Mouse (Mus musculus) neural tube, embryonic 10.5 days (tissue): ENCODE results near the gene Apex1.
A peak's percentile ranks its signal among the peaks of the same experiment; 100 is the strongest.
"Not testable (repeated sequence)": the region's sequence is repeated elsewhere in the genome, so short reads cannot be mapped to it uniquely, and the experiment has no call there.

Experiments used
- DNase-seq: peaks from one replicate; pipeline ENCODE4 v3.0.0-alpha.2; 2017; ENCODE audit warnings: low spot score; ENCODE audit errors: extremely low spot score

The Apex1 gene

DNA sequence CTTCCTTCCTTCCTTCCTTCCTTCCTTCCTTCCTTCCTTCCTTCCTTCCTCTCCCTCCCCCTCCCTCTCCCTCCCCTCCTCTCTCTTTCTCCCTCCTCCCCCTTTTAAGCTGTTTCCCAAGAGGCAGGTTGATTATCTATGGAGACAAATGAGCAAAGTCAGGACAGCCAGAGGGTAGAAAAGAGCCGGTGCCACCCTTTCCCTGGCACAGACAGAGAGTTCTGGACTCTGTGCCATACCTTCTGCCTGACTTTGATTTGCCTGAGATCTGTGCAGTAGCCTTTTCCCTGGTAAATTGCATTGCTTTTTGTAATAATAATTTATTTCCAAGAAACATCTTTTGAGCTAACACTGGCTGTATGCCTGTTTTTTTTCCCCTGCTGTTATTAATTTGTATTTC is 44.3 kb downstream of the Apex1 start:
- DNase-seq, result no peak

GRCm38 (mm10) chr14:50969558-50970544 is 45.1 kb downstream of the Apex1 start:
- DNase-seq, result no peak

GRCm38 (mm10) chr14:50970822-50971221 is 46.1 kb downstream of the Apex1 start:
- no peak for DNase-seq

DNA sequence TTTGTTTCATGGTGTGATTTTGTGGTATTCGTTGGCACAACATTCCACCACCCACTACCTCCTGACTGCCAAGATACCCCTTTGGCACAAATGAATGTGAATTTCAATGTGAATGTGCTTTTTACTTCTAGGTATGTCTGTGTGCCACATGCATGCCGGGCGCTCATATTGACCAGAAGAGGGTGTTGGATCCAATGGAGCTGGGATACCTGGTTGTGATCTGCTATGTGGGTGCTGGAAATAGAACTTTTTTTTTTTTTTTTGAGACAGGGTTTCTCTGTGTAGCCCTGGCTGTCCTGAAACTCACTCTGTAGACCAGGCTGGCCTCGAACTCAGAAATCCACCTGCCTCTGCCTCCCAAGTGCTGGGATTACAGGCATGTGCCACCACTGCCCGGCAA is 48.3 kb downstream of the Apex1 start:
- not testable (repeated sequence) for DNase-seq

GRCm38 (mm10) chr14:50973700-50974099 is 48.9 kb downstream of the Apex1 start:
- no peak for DNase-seq

DNA sequence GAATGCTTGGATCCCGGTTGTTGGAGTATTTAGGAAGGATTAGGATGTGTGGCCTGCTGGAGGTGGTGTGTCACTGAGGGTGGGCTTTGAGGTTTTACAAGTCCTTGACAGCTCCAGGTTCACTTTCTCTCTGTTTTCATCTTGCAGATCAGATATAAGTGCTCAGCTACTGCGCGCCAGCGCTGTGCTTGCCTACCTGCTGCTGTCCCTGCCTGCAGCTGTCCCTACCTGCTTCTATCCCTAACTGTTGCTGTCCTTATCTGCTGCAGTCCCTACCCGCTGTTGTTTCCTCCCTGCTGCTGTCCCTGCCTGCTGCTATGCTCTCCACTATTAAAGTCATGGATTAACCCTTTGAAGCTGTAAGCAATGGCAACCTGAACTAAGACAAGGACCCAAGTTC is 50.2 kb downstream of the Apex1 start:
- no peak for DNase-seq

DNA sequence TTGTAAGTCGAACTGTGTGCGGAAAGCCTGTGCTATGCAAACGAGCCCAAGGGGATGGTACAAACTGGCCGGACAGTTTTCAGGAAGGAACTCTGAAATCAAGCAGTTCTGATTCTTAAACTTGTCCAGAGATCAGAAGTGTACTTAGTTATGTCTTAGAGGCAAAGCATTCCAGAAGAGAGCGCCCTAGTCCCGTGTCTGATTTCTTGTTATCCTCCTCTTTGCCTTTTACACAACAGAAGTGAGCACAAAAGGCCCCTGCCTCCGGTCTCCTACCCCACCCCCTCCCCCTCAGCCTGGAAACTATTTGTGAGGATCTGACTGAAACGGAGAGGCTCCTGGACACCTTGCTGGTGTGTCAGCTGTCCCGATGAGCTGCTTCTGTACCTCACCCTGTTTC is 51.9 kb downstream of the Apex1 start:
- peak; percentile 17 for DNase-seq
